Mouse (Mus musculus): ENCODE results near the gene Atf6.

GRCm38 (mm10) chr1:170850637-170851624 is 16.6 kb downstream of the Atf6 start:
- TF ChIP-seq CTCF (IDR thresholded peaks at IDR 0.05; ENCODE audit: extremely low read depth, insufficient read depth, insufficient read length, insufficient replicate concordance) (no peak), POLR2A (IDR thresholded peaks at IDR 0.05; ENCODE audit: low read depth, low read length) (no peak)
